Comparison of ENCODE assay signal across 22 mouse cellular contexts in the genomic region with DNA sequence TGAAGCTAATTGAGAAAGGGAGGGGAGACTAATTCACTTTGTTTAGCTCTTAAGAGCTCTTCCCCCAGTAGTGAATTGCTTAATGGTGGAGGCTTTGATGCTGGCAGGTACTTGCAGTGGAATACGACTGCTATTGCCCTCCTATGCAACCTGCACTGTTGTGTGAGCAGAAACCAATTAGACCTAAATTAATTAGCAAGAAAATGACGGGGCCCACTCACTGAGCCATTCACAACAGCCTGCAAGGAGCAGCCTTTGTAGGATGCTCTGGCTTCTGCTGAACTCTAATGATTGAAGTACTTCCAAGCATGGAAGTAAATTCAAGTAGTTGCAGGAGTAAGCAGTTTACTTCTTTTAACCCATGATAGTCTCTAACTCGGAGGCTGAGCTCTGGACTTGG. TPM values are rescaled to one million over a fixed set of nuclear protein-coding genes. Genes with fewer than 3 reads are reported as not detected.
DNase-seq lines count a peak whose midpoint lies in the region; ATAC-seq and TF ChIP-seq lines count a peak whose summit lies in the region.
"Had no signal": no experiment of that assay in that cellular context is flagged by ENCODE, and none has a peak within 500 bp of the region (broad histone marks: within the 10 kb centered on the region; RNA-seq: fewer than 3 reads in every experiment).

No protein-coding gene starts in this region.

- ATAC-seq in forebrain, embryonic 13.5 days, result peak; percentile 59; the same call in 1 of the 2 replicates
- ATAC-seq in forebrain, postnatal 0 days, result peak; percentile 62
- ATAC-seq: CD4-positive, CD25-positive, alpha-beta regulatory T cell, adult 4 months; hindbrain, postnatal 0 days had no signal

- DNase-seq in heart, adult 11 months, result peak; percentile 34
- no peak for DNase-seq in heart, adult 18-20 months
- no peak for DNase-seq in forebrain, postnatal 0 days
- no peak for DNase-seq in kidney, postnatal 4 days
- DNase-seq in gastrocnemius, postnatal 4 days (ENCODE audit: low spot score in 2 of 2), result no peak
- DNase-seq in cerebellum, adult 9-11 months, result no peak
- DNase-seq: adrenal gland, adult 8-10 months; adrenal gland, postnatal 36 days; B cell, adult 2 months; cerebellum, adult 11 months; cerebellum, adult 8-10 months; cerebellum, postnatal 25 days; gastrocnemius, postnatal 10 days; heart, postnatal 36 days; kidney, adult 11 months had no signal

- peaks cover 24% of the 10 kb centered on the region for H3K4me1 ChIP-seq in forebrain, embryonic 13.5 days
- H3K4me1 ChIP-seq in forebrain, postnatal 0 days (ENCODE audit: insufficient read depth), result peaks cover 15% of the 10 kb centered on the region

- WGBS in forebrain, embryonic 13.5 days, result 3% methylated on average over 3 of the region's 3 CpGs
- WGBS in forebrain, postnatal 0 days, result 8% methylated on average over 3 of the region's 3 CpGs

- H3K4me3 ChIP-seq in forebrain, embryonic 13.5 days, result no peak overlapping the region
- no peak overlapping the region for H3K4me3 ChIP-seq in forebrain, postnatal 0 days (ENCODE audit: low read depth, low read length)
- H3K4me3 ChIP-seq: embryonic facial prominence, embryonic 10.5 days; erythroblast, embryonic 14.5 days; heart, embryonic 13.5 days had no signal

- H3K27ac ChIP-seq in forebrain, embryonic 13.5 days, result 0 out of 2 replicates have a peak overlapping the region, but pooled peaks have one; percentile 36
- no peak overlapping the region for H3K27ac ChIP-seq in forebrain, postnatal 0 days (ENCODE audit: low read depth, low read length)
- H3K27ac ChIP-seq: heart, embryonic 13.5 days; hindbrain, postnatal 0 days had no signal

- peak overlapping the region; percentile 40 for H3K4me2 ChIP-seq in forebrain, embryonic 13.5 days
- H3K4me2 ChIP-seq in forebrain, postnatal 0 days (ENCODE audit: low read depth), result no peak overlapping the region
- H3K4me2 ChIP-seq: heart, embryonic 13.5 days had no signal

- no peak for TF ChIP-seq CTCF in forebrain, postnatal 0 days (IDR thresholded peaks at IDR 0.05; ENCODE audit: low read depth)

- H3K36me3 ChIP-seq in forebrain, embryonic 13.5 days (ENCODE audit: poor library complexity, severe bottlenecking), result no peaks in the 10 kb centered on the region
- H3K36me3 ChIP-seq in forebrain, postnatal 0 days (ENCODE audit: insufficient read depth), result no peaks in the 10 kb centered on the region
- H3K36me3 ChIP-seq: embryonic facial prominence, embryonic 10.5 days; G1E; heart, embryonic 13.5 days had no signal

- H3K9ac ChIP-seq in forebrain, embryonic 13.5 days, result no peak overlapping the region
- no peak overlapping the region for H3K9ac ChIP-seq in forebrain, postnatal 0 days
- H3K9ac ChIP-seq: heart, embryonic 13.5 days had no signal

- H3K27me3 ChIP-seq in forebrain, embryonic 13.5 days, result no peaks in the 10 kb centered on the region
- no peaks in the 10 kb centered on the region; the same call in 1 of the 2 replicates for H3K27me3 ChIP-seq in forebrain, postnatal 0 days (ENCODE audit: insufficient read depth, low read length)
- H3K27me3 ChIP-seq: heart, embryonic 13.5 days had no signal

- H3K9me3 ChIP-seq in forebrain, embryonic 13.5 days (replicated peaks), result no peaks in the 10 kb centered on the region
- no peaks in the 10 kb centered on the region for H3K9me3 ChIP-seq in forebrain, postnatal 0 days (ENCODE audit: low read length)
- H3K9me3 ChIP-seq: embryonic facial prominence, embryonic 10.5 days; G1E; heart, embryonic 13.5 days had no signal

RNA-seq across cellular contexts. Expression of a gene that starts 54.8 kb away (rescaled TPM):
- 1 to 10 TPM in 1 of 2 experiments, under 1 TPM in 1; 0.89 to 1.5 TPM for total RNA-seq in heart, adult 18-20 months (2021)
- 9.7 and 9.8 TPM in 2 replicates for polyA plus RNA-seq in forebrain, embryonic 13.5 days (2015; fragmentation: Nextera tagmentation; extraction: Ambion mirVana)
- total RNA-seq in forebrain, postnatal 0 days (2014; rRNA removed), result 17.8 and 23.8 TPM in 2 replicates
- polyA plus RNA-seq in forebrain, postnatal 0 days (2015; fragmentation: Nextera tagmentation; extraction: Ambion mirVana), result 17.1 and 25.4 TPM in 2 replicates
- 1 to 10 TPM; 5.3 to 5.6 TPM for total RNA-seq in gastrocnemius, postnatal 4 days (2021)
